19 mouse cellular contexts compared by ENCODE assay signal in the genomic region with DNA sequence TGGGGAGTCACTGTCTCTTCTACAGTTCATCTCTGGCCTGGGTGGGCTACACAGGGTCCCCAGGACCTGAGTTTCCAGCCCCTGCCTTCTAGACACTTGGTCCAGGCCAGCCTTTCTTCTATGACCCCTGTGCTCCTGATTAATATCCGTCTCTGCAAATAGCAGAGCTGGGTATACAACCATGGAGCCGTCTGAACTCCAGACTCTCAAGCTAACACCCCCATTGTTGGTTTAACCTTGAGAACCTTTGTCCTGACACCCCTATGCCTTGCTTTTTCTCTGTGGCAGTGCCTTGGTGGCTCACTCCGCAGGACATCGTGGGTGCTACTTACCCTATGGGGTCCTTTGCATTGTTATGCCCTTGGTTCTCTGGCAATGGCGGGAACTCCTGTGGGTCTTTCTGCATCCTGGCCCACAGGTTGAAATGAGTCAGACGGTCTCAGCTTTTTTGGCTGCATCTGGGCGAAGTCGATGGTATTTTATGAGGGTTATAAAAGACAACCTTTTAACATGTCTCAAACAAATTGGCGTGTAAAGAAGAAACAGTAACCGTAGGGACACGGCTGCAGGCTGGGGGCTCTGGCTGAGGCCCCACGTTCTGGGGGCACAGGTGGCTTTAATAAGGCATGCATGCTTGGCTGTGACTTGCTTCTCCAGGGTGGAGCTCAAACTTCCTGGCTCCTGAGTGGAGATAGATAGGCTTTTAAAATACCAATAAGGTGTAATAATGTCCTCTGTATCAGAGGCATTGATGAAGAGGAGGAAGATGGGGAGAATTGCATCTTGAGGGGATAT. TPM values are rescaled to one million over a fixed set of nuclear protein-coding genes. Genes with fewer than 3 reads are reported as not detected.
DNase-seq lines count a peak whose midpoint lies in the region; ATAC-seq lines count a peak whose summit lies in the region.
"Had no signal": no experiment of that assay in that cellular context is flagged by ENCODE, and none has a peak within 500 bp of the region (broad histone marks: within the 10 kb centered on the region; RNA-seq: fewer than 3 reads in every experiment).

No protein-coding gene starts in this region.

- no peak overlapping the region for H3K4me2 ChIP-seq in intestine, embryonic 16.5 days (ENCODE audit: low read depth, low read length)
- H3K4me2 ChIP-seq in stomach, embryonic 14.5 days (replicated peaks; ENCODE audit: low read depth, low read length), result no peak overlapping the region
- H3K4me2 ChIP-seq in kidney, embryonic 15.5 days, result no peak overlapping the region
- H3K4me2 ChIP-seq: forebrain, embryonic 15.5 days; neural tube, embryonic 13.5 days had no signal

- H3K9me3 ChIP-seq in intestine, embryonic 16.5 days (ENCODE audit: control insufficient read depth, low read length), result no peaks in the 10 kb centered on the region
- H3K9me3 ChIP-seq in stomach, embryonic 14.5 days (ENCODE audit: control insufficient read depth, low read depth, low read length), result 0 out of 2 replicates have a peak, but pooled peaks cover 3% of the 10 kb centered on the region
- no peaks in the 10 kb centered on the region for H3K9me3 ChIP-seq in kidney, embryonic 15.5 days (replicated peaks)
- H3K9me3 ChIP-seq: forebrain, embryonic 15.5 days; neural tube, embryonic 13.5 days had no signal

- no peak for ATAC-seq in intestine, embryonic 16.5 days
- ATAC-seq in stomach, embryonic 14.5 days (ENCODE audit: insufficient number of reproducible peaks, insufficient read depth, low FRiP score, low read depth), result no peak
- no peak for ATAC-seq in kidney, embryonic 15.5 days (replicated peaks; ENCODE audit: low FRiP score)
- ATAC-seq: CD4-positive, CD25-positive, alpha-beta regulatory T cell, adult 4 months; forebrain, embryonic 15.5 days; hindbrain, postnatal 0 days; Patski had no signal

- no peak overlapping the region for H3K4me3 ChIP-seq in intestine, embryonic 16.5 days (ENCODE audit: low read length)
- H3K4me3 ChIP-seq in stomach, embryonic 14.5 days (ENCODE audit: low read depth, low read length), result no peak overlapping the region
- H3K4me3 ChIP-seq in kidney, embryonic 15.5 days (replicated peaks), result no peak overlapping the region
- H3K4me3 ChIP-seq: forebrain, embryonic 15.5 days; gastrocnemius, adult 2 months; heart, adult 2 months; megakaryocyte, embryonic 14.5 days; neural tube, embryonic 13.5 days had no signal

- peaks cover 30% of the 10 kb centered on the region for H3K4me1 ChIP-seq in intestine, embryonic 16.5 days (ENCODE audit: control insufficient read depth, insufficient read depth, low read length)
- peaks cover 22% of the 10 kb centered on the region for H3K4me1 ChIP-seq in stomach, embryonic 14.5 days (ENCODE audit: control insufficient read depth, insufficient read depth, low read length)
- H3K4me1 ChIP-seq in kidney, embryonic 15.5 days, result peaks cover 41% of the 10 kb centered on the region

- no peak overlapping the region; the same call in 1 of the 2 replicates for H3K9ac ChIP-seq in intestine, embryonic 16.5 days (ENCODE audit: low read depth, low read length)
- H3K9ac ChIP-seq in stomach, embryonic 14.5 days (replicated peaks; ENCODE audit: low read depth, low read length), result no peak overlapping the region
- H3K9ac ChIP-seq in kidney, embryonic 15.5 days, result no peak overlapping the region
- H3K9ac ChIP-seq: forebrain, embryonic 15.5 days; liver, embryonic 14.5 days; neural tube, embryonic 13.5 days had no signal

- intact Hi-C loops in gastrocnemius, postnatal 14 days (cut with DNase I; ENCODE audit: low total_unique reads), result no loop called here

- no peaks in the 10 kb centered on the region for H3K27me3 ChIP-seq in intestine, embryonic 16.5 days (replicated peaks; ENCODE audit: control insufficient read depth, insufficient read depth, low read length)
- H3K27me3 ChIP-seq in stomach, embryonic 14.5 days (ENCODE audit: control insufficient read depth, insufficient read depth, low read length), result no peaks in the 10 kb centered on the region
- H3K27me3 ChIP-seq in kidney, embryonic 15.5 days, result no peaks in the 10 kb centered on the region

- DNase-seq in ES-CJ7 (ENCODE audit: low read depth, low spot score), result peak; percentile 55
- peak; percentile 58 for DNase-seq in ZHBTc4 (ENCODE audit: low read depth, low spot score)
- DNase-seq in adrenal gland, adult 2 months, result no peak
- no peak for DNase-seq in gastrocnemius, postnatal 14 days
- DNase-seq: cerebellum, adult 11 months; gastrocnemius, adult 2 months; heart, adult 2 months; heart, postnatal 14 days; kidney, postnatal 14 days had no signal

- peak overlapping the region; percentile 55 for H3K27ac ChIP-seq in intestine, embryonic 16.5 days (ENCODE audit: low read length)
- peak overlapping the region; percentile 21; the same call in 1 of the 2 replicates for H3K27ac ChIP-seq in stomach, embryonic 14.5 days (ENCODE audit: low read length)
- no peak overlapping the region for H3K27ac ChIP-seq in kidney, embryonic 15.5 days
- H3K27ac ChIP-seq: forebrain, embryonic 15.5 days; gastrocnemius, adult 2 months; heart, adult 2 months; hindbrain, postnatal 0 days; liver, embryonic 14.5 days had no signal

- no peaks in the 10 kb centered on the region for H3K36me3 ChIP-seq in intestine, embryonic 16.5 days (ENCODE audit: control insufficient read depth, insufficient read depth, low read length)
- H3K36me3 ChIP-seq in stomach, embryonic 14.5 days (ENCODE audit: control insufficient read depth, insufficient read depth, low read length), result no peaks in the 10 kb centered on the region
- no peaks in the 10 kb centered on the region for H3K36me3 ChIP-seq in kidney, embryonic 15.5 days
- H3K36me3 ChIP-seq: forebrain, embryonic 15.5 days; neural tube, embryonic 13.5 days had no signal

- 46% methylated on average over 12 of the region's 12 CpGs for WGBS in intestine, embryonic 16.5 days
- WGBS in stomach, embryonic 14.5 days, result 70% methylated on average over 12 of the region's 12 CpGs
- WGBS in kidney, embryonic 15.5 days, result 39% methylated on average over 12 of the region's 12 CpGs

RNA-seq across cellular contexts. Expression of gene Sulf2, which starts 2.5 kb away (rescaled TPM):
- 68.4 and 76.3 TPM in 2 replicates for polyA plus RNA-seq in intestine, embryonic 16.5 days (2015; fragmentation: Nextera tagmentation; extraction: Ambion mirVana)
- polyA plus RNA-seq in stomach, embryonic 14.5 days (2014; fragmentation: Nextera tagmentation; extraction: Ambion mirVana), result 233 and 235 TPM in 2 replicates
- total RNA-seq in adrenal gland, adult 2 months (2021), result 100 to 1,000 TPM in 1 of 2 experiments, 10 to 100 TPM in 1; 56.3 to 119 TPM
- polyA plus RNA-seq in adrenal gland, adult 2 months (2012; rRNA removed), result 36.8 and 65.7 TPM in 2 replicates
- total RNA-seq in gastrocnemius, postnatal 14 days (2021), result 10 to 100 TPM; 15.3 to 19.6 TPM
- polyA plus RNA-seq in kidney, embryonic 15.5 days (2015; fragmentation: Nextera tagmentation; extraction: Ambion mirVana), result 61.0 and 65.3 TPM in 2 replicates

Comparison
In these comparisons a context has a peak if more than half of its experiments do, and no peak if none do; other contexts are left out.
1. DNase-seq: peak in ES-CJ7 (single experiment) and ZHBTc4 (single experiment); none in adrenal gland, adult 2 months (single experiment) and gastrocnemius, postnatal 14 days (single experiment).